Mouse (Mus musculus): ENCODE data around the gene Gprc6a. TPM values are rescaled to one million over a fixed set of nuclear protein-coding genes. Genes with fewer than 3 reads are reported as not detected.

Gprc6a gene
- total and polyA plus RNA-seq, 3 experiments = 0.06 TPM; not detected in 2

GRCm38 (mm10) chr10:51571225-51571996 lies 59.9 kb downstream of the Gprc6a start:
- intact Hi-C loops (cut with DNase I) = no loop called here
- H3K4me3 ChIP-seq = no peak overlapping the region
- H3K36me3 ChIP-seq (ENCODE audit: control insufficient read depth, insufficient read depth, low read length) = no peaks in the 10 kb centered on the region
- no peak overlapping the region for H3K9ac ChIP-seq (ENCODE audit: low read depth, low read length)
- whole genome bisulfite sequencing = 56% methylated on average over 9 of the region's 9 CpGs
- no peak overlapping the region for H3K27ac ChIP-seq
- no peak for DNase-seq
- H3K27me3 ChIP-seq (ENCODE audit: control insufficient read depth, insufficient read depth, low read length) = no peaks in the 10 kb centered on the region
- TF ChIP-seq CTCF (IDR thresholded peaks at IDR 0.05) (no peak), POLR2A (IDR thresholded peaks at IDR 0.05; ENCODE audit: insufficient read depth, low read depth, low read length) (no peak), EP300 (IDR thresholded peaks at IDR 0.05; ENCODE audit: insufficient read depth, low read depth, low read length) (no peak)
- H3K79me2 ChIP-seq (replicated peaks; ENCODE audit: control insufficient read depth, insufficient read depth, low read length) = no peaks in the 10 kb centered on the region
- H3K4me1 ChIP-seq (ENCODE audit: control insufficient read depth, insufficient read depth, low read length) = no peaks in the 10 kb centered on the region

Other genes starting within 250 kb of the Gprc6a start
- 1 to 10 TPM in 1 of 2 experiments, under 1 TPM in 1; 0.26 to 1.0 TPM for gene Gm49339, start 150.8 kb downstream of the Gprc6a start, total RNA-seq (2021)
- gene Gm49339, start 150.8 kb downstream of the Gprc6a start, polyA plus RNA-seq (2012; rRNA removed) = 2.4 and 4.9 TPM in 2 replicates
- 1 to 10 TPM; 2.0 TPM for gene Lilr4b, start 150.8 kb downstream of the Gprc6a start, total RNA-seq (2021)
- gene Lilr4b, start 150.8 kb downstream of the Gprc6a start, polyA plus RNA-seq (2012; rRNA removed) = 4.6 and 4.8 TPM in 2 replicates
- 1 to 10 TPM; 1.8 to 2.8 TPM for gene Lilrb4a, start 140.5 kb downstream of the Gprc6a start, total RNA-seq (2021)
- 3.7 and 5.9 TPM in 2 replicates for gene Lilrb4a, start 140.5 kb downstream of the Gprc6a start, polyA plus RNA-seq (2012; rRNA removed)
- gene Fam162b, start 40.9 kb downstream of the Gprc6a start, total RNA-seq (2021) = not detected
- not detected in 2 replicates for gene Fam162b, start 40.9 kb downstream of the Gprc6a start, polyA plus RNA-seq (2012; rRNA removed)
- gene Rfx6, start 46.3 kb upstream of the Gprc6a start, total RNA-seq (2021) = not detected
- not detected in 2 replicates for gene Rfx6, start 46.3 kb upstream of the Gprc6a start, polyA plus RNA-seq (2012; rRNA removed)